Mouse (Mus musculus) hindbrain, postnatal 0 days (tissue): ENCODE results near the gene Ptprm. TPM values are rescaled to one million over a fixed set of nuclear protein-coding genes. Genes with fewer than 3 reads are reported as not detected.

Source experiments
- ATAC-seq: fragments of 200-750 bp; cut with Nextera tagmentation; 2 replicates; pipeline ENCODE4 v1.8.0; 2017; ENCODE audit warnings: mild to moderate bottlenecking, moderate TSS enrichment, moderate library complexity
- DNase-seq: peaks from one replicate; pipeline ENCODE4 v3.0.0-alpha.2; 2015; ENCODE audit warnings: low spot score
- H3K27ac ChIP-seq: fragments of 300-500 bp; sonication (generic); 2 replicates; pipeline ENCODE4 v1.5.1; 2014; ENCODE audit warnings: mild to moderate bottlenecking
- H3K27me3 ChIP-seq: fragments of 300-500 bp; sonication (generic); 2 replicates; pipeline ENCODE4 v1.6.1; 2014; ENCODE audit warnings: low read length, mixed read lengths; ENCODE audit not compliant: insufficient read depth
- H3K36me3 ChIP-seq: fragments of 300-500 bp; sonication (generic); 2 replicates; pipeline ENCODE4 v1.6.1; 2014; ENCODE audit warnings: low read length, mixed read lengths; ENCODE audit not compliant: insufficient read depth
- H3K4me1 ChIP-seq: fragments of 300-500 bp; sonication (generic); 2 replicates; pipeline ENCODE4 v1.6.1; 2014; ENCODE audit warnings: antibody characterized with exemption, low read length, mixed read lengths; ENCODE audit not compliant: insufficient read depth
- H3K4me2 ChIP-seq: fragments of 300-500 bp; sonication (generic); 2 replicates; pipeline ENCODE4 v1.6.1; 2014; ENCODE audit warnings: low read depth, mild to moderate bottlenecking, low read length, moderate library complexity, mixed read lengths
- H3K4me3 ChIP-seq: fragments of 300-500 bp; sonication (generic); 2 replicates; pipeline ENCODE4 v1.5.1; 2014; ENCODE audit warnings: low read length
- H3K9ac ChIP-seq: fragments of 300-500 bp; sonication (generic); replicated peaks from 2 replicates; pipeline ENCODE4 v1.6.1; 2014; ENCODE audit warnings: mild to moderate bottlenecking, low read length, moderate library complexity, mixed read lengths
- H3K9me3 ChIP-seq: fragments of 300-500 bp; sonication (generic); 2 replicates; pipeline ENCODE4 v1.6.1; 2016; ENCODE audit warnings: low read length, mixed read lengths
- CTCF ChIP-seq: IDR thresholded peaks from 2 replicates; pipeline ENCODE4 v1.5.1; 2016; ENCODE audit warnings: antibody characterized with exemption, control low read depth, low read depth
- WGBS: fragments of 180-500 bp; shearing (Covaris S2); extraction: QIAGEN DNeasy Blood & Tissue Kit; methylation state at CpG from one replicate; pipeline ENCODE4 v1.1.7; 2014; 5-methylcytosine and 5-hydroxymethylcytosine counted together
- microRNA-seq, 2 experiments: library from miRNA; unstranded; fragments of <30 nt; microRNA quantifications; one replicate each; pipeline ENCODE4; 2016
- polyA plus RNA-seq: library from polyadenylated mRNA; unstranded; fragments of >200 nt; fragmentation: Nextera tagmentation; extraction: Ambion mirVana; gene quantifications from 2 replicates; pipeline ENCODE4 v1.2.1, GENCODE M21; 2015
- total RNA-seq: library from RNA; depleted of rRNA; stranded (reverse); fragments of >200 nt; gene quantifications from 2 replicates; pipeline ENCODE4 v1.2.3, GENCODE M21; 2014

Gene Ptprm
- total and polyA plus RNA-seq, 2 experiments from 2014 or later = 19.3 to 52.4 TPM

GRCm38 (mm10) chr17:66664796-66665195, 689.5 kb downstream of the Ptprm start:
- no peak for DNase-seq
- ATAC-seq = no peak
- Histone ChIP-seq H3K4me2 (no peak overlapping the region), H3K4me3 (no peak overlapping the region), H3K27ac (no peak overlapping the region), H3K4me1 (no peaks in the 10 kb centered on the region), H3K9me3 (no peaks in the 10 kb centered on the region), H3K9ac (no peak overlapping the region), H3K36me3 (no peaks in the 10 kb centered on the region), H3K27me3 (no peaks in the 10 kb centered on the region)
- 60% methylated on average over 9 of the region's 10 CpGs for WGBS
- no peak for TF ChIP-seq CTCF

GRCm38 (mm10) chr17:66659242-66659641, 695.0 kb downstream of the Ptprm start:
- H3K4me1 ChIP-seq = no peaks in the 10 kb centered on the region
- H3K36me3 ChIP-seq = no peaks in the 10 kb centered on the region
- no peak overlapping the region for H3K4me2 ChIP-seq
- 51% methylated on average over 3 of the region's 3 CpGs for whole genome bisulfite sequencing
- ATAC-seq (no peak), DNase-seq (no peak)
- no peaks in the 10 kb centered on the region for H3K27me3 ChIP-seq
- H3K27ac ChIP-seq = no peak overlapping the region
- no peaks in the 10 kb centered on the region for H3K9me3 ChIP-seq
- no peak overlapping the region for H3K4me3 ChIP-seq
- H3K9ac ChIP-seq = no peak overlapping the region
- no peak for TF ChIP-seq CTCF

GRCm38 (mm10) chr17:66637951-66638722, 716.1 kb downstream of the Ptprm start:
- Histone ChIP-seq H3K27me3 (no peaks in the 10 kb centered on the region), H3K4me3 (no peak overlapping the region), H3K4me2 (no peak overlapping the region), H3K9ac (no peak overlapping the region), H3K9me3 (no peaks in the 10 kb centered on the region), H3K36me3 (no peaks in the 10 kb centered on the region), H3K4me1 (no peaks in the 10 kb centered on the region), H3K27ac (no peak overlapping the region)
- no peak for DNase-seq
- 85% methylated on average over 7 of the region's 7 CpGs for WGBS
- no peak for ATAC-seq
- TF ChIP-seq CTCF = no peak

DNA sequence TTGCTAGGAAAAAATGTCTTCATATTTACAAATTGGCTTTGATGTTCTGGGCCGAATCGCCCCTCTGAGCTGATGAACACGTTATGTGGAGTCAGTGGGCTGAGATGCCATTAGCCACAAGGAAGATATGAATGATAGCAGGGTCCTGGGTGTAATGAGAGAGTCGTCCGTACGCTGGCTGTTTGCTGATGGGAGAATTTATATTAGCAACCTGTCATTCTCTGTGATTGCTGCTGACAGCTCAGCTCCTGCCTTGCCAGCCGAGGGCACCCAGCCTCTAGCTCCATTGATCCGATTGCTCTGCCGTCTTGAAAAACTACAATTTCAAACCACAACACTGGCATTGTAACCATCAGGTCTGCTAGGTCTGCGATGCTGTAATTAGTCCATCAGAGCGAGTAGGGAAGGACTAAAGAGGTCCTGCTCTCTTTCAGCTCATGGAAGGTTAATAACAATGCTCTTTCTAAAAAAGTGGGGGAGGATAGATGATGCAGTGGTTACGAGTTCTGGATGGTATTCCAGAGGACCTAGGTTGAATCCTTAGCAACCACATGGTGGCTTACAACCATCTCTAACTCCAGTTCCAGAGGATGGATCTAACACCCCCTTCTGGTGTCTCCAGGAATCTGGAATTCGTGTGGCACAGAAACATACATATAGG, 734.1 kb downstream of the Ptprm start:
- DNase-seq (peak; percentile 12), ATAC-seq (no peak)
- Histone ChIP-seq H3K27ac (no peak overlapping the region), H3K9me3 (no peaks in the 10 kb centered on the region), H3K27me3 (no peaks in the 10 kb centered on the region), H3K36me3 (no peaks in the 10 kb centered on the region), H3K9ac (no peak overlapping the region), H3K4me1 (no peaks in the 10 kb centered on the region), H3K4me3 (no peak overlapping the region), H3K4me2 (no peak overlapping the region)
- no peak for TF ChIP-seq CTCF
- 57% methylated on average over 13 of the region's 13 CpGs for WGBS

DNA sequence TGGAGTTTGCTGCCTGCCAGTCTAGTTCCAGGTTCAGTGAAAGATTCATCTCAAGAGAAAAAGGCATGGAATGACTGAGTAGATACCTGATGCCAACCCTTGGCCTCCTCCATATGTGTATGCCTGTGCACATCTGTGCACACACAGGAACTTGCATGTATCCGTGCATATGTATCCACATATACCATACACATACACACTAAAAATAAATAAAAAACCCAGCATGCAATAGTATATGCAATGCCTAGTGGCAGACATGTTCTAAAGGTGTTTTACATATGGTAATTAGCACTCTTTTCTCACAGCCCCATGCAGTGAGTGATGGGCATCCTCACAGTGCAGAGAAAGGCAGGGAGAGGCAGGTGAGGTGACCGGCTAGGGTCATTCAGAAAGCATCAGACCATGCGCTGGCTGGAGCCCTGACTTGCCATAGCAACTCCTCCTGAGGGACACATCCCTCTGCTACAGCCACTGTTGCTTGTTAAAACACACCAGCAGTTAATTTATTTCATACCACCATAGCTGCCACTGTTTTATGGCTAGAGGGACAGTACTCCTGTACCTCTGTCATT, 734.9 kb downstream of the Ptprm start:
- DNase-seq = no peak

More for the DNA sequence above, 734.9 kb downstream of the Ptprm start:
- no peaks in the 10 kb centered on the region for H3K36me3 ChIP-seq
- H3K4me1 ChIP-seq = no peaks in the 10 kb centered on the region
- no peak overlapping the region for H3K9ac ChIP-seq
- no peak overlapping the region for H3K4me2 ChIP-seq
- no peaks in the 10 kb centered on the region for H3K27me3 ChIP-seq
- no peak overlapping the region for H3K27ac ChIP-seq
- H3K9me3 ChIP-seq = no peaks in the 10 kb centered on the region
- ATAC-seq = 0 out of 2 replicates have a peak, but pooled peaks have one; percentile 21
- TF ChIP-seq CTCF = no peak
- WGBS = 66% methylated on average over 3 of the region's 3 CpGs
- H3K4me3 ChIP-seq = no peak overlapping the region

Small RNA genes within 50 kb of the gene (microRNA-seq; reads per million reads assigned to microRNA genes)
- 0 to 0.35 reads per million in 2 experiments for gene Mir5709
